Mouse (Mus musculus) thymus, postnatal 14 days (tissue): ENCODE measurements around the gene Mrpl21.
A peak's percentile ranks its signal among the peaks of the same experiment; 100 is the strongest.

Experiments
- DNase-seq: peaks from one replicate; pipeline ENCODE4 v3.0.0; 2021

The Mrpl21 gene

GRCm38 (mm10) chr19:3282572-3283467 lies at the start of gene Mrpl21, which contains the start of gene Ighmbp2:
Mrpl21 (plus strand) TSS chr19:3282901.
Ighmbp2 (minus strand) TSS chr19:3283017.
- DNase-seq, result peak; percentile 82

- DNase-seq, result no peak
These were observed 22.7 kb upstream of the Mrpl21 start for GRCm38 (mm10) chr19:3260016-3260415.

DNA sequence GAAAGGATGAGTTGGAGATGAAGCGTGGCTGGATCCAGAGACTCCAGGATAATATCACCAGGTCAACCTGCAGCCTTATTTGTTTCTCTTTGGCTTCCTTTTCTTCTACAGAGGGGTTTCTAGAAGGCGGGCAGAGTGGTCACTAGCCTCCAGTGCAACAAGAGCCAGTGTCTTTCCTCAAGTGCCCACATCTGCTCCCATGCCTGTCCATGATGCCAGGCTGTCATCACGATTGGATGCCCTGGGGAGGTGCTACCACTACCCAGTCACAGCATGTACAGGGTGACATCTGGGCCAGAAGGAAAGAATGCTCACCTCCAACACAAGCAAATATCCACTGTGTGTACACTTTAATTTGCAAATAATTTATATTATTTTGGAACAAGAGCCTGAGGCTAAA lies 22.1 kb upstream of the Mrpl21 start:
- DNase-seq, result no peak

- DNase-seq, result no peak
These were observed 21.4 kb upstream of the Mrpl21 start for GRCm38 (mm10) chr19:3261336-3261735.

DNA sequence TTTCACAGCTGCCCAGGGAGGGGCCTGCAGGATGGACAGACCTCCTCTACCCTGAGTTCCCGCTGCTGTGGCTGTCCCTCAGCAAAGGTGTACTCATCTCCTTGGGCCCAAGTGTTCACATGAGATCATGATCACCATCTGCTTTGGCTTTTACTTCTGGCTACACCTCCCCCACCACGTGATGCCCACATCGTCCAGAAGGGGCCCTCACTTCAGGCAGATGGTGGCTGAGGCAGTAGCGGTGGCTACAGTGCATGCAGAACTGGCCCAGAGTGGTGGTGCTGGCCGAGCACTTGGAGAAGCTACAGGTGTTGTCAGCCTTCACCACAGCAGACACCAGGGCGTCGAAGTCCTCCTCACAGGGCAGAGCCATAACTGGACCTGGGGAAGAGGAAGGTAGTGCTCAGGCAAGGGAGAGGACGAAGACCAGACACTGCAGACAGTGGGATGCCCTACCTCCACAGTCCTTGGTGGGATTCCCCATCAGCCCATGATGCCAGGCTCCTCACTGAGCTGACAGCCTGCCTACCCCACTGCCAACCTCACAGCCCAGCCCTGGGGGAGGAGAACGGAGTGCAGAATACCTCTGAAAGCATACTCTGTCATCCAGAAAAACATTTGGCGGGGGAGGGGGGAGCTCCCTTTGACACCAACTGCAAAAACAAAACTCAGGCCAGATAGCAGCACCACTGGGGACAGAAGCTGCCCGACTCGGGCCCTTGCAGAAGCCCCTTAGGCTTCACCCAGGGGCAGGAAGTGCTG lies 20.8 kb upstream of the Mrpl21 start:
- DNase-seq, result no peak

GRCm38 (mm10) chr19:3264348-3264747 lies 18.4 kb upstream of the Mrpl21 start:
- DNase-seq, result no peak

DNA sequence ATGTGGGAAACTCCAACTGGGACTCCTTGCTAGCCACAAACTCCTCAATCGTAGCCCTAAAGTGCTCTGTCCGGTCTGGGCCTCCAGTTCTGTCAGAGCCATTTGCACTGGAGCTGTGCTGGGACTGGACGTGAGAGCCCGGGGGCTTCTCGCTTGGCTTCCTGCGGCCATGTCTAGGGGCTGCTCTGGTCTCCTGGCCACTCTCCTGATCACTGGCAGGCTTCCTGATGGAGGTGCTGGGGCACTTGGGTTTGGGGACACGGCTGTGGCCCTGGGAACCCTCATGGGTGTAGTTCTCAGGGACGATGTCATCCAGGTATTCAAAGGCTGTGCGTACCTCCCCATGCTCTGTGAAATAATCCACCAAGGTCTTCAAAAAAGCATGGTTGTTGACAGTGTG lies 17.5 kb upstream of the Mrpl21 start:
- DNase-seq, result no peak

- DNase-seq, result no peak
These were observed 16.6 kb upstream of the Mrpl21 start for GRCm38 (mm10) chr19:3266136-3266535.

GRCm38 (mm10) chr19:3266676-3267075 lies 16.0 kb upstream of the Mrpl21 start:
- no peak for DNase-seq

DNA sequence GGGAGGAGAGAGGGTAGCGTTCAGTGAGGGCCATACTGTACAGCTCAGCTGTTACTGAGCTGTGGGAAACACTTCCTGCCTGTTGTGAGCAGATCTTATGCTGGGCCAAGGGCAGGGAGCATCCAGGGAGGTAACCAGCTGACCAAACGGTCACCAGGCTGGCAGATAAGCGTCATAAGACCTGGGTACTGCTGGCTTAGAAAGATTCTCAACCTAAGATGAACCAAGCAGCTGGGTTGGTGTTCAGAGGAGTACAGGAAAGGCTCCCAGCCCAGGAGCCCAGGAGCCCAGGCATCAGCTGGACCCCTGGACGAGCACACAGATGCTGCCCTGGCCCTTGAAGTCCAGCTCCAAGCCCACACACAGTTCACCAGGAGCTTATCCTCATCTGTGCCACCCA lies 15.4 kb upstream of the Mrpl21 start:
- DNase-seq, result no peak

- no peak for DNase-seq
These were observed 14.3 kb upstream of the Mrpl21 start for GRCm38 (mm10) chr19:3268218-3268980.

DNA sequence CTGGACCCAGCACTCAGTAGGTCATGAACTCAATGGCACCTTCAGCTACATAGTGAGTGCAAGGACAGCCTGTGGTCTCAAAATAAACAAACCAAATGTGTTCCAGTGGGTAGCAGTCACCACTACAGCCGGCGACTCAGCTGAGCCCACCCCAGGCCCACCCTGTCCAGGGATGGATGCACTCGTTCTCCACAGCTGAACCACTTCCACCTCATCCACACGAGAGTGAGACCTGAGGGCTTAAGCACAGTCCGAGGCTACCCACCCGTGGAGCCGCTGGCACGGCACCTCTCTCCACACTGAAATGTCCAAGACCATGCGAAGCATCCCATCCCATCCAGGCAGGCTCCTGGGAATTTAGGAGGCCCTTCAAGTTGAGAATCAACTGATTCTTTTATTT lies 13.4 kb upstream of the Mrpl21 start:
- DNase-seq, result no peak

DNA sequence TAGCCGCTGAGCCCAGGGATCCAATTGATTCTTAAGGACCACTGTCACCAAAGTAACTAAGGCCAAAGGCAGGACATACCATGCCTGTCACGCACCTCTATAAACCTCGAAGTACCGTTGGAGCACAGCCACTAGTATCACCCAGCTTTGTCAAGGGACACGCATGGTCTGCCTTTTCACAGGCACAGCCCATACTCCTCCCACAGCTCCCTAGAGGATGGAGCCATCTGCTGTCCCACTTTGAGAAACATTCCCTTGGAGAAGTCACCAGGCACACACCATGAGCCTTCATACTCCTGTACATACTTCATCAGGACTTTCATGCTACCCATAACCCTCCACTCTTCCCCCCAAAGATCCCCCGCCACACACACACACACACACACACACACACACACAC lies 12.9 kb upstream of the Mrpl21 start:
- no peak for DNase-seq

DNA sequence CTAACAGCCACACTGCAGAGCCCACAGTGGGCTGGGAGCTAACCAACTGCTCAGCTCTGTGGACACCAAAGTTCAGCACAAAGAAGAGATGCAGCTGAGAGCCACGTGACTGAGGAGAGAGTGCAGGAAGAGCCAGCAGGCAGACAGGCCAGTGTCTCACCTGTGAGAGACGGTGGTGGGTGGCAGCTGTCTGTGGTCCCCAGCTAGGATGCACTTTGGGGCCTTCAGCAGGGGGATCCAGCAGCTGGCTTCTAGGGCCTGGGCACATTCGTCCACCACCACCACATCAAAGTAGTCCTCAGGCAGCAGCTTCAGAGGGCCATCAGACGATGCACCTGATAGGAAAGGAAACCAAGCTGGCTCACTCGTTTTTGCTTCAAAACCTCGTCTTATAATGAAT lies 11.3 kb upstream of the Mrpl21 start:
- DNase-seq, result no peak

GRCm38 (mm10) chr19:3273331-3273730 lies 9.4 kb upstream of the Mrpl21 start:
- DNase-seq, result no peak

GRCm38 (mm10) chr19:3275744-3276365 lies 6.8 kb upstream of the Mrpl21 start:
- no peak for DNase-seq

DNA sequence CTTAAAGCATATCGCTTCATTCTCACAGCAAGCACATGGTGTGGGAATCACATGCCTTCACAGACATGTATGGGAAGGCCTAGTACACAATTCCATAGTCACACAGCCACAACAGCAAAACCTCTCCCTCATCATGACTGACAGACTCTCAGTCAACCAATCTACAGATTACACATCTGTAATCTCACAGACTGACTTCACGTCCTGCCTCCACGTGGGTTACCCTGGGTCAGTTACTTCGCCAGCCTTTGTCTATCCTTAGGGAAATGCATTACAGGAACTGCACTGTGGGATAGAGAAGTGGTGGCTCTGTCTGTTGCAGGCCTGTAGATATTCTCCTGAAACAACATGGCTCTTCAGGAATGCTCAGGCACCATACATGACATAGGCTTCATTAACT lies 815 bp upstream of the Mrpl21 start:
- DNase-seq, result no peak

- DNase-seq, result no peak
These were observed 6.3 kb downstream of the Mrpl21 start for GRCm38 (mm10) chr19:3289006-3289405.

- DNase-seq, result peak; percentile 73
These were observed 9.3 kb downstream of the Mrpl21 start for GRCm38 (mm10) chr19:3292028-3292427.

DNA sequence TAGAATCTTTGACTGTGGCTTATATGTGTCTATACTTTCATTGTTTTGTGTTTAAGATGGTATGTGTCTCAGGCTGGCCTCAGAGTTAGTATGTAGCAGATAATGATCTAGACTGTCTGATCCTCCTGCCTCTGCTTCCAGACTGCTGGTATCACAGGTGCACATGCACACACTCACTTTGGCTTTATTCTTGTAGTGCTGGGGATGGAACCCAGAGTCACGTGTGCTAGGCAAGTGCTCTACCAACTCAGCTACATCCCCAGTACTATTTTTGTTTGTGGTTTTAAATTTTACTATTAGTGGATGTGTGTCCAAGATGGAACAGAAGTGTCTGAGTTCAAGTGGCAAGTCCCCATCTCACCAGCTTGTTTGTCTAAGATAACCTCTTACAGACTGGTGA lies 10.3 kb downstream of the Mrpl21 start:
- DNase-seq, result no peak

GRCm38 (mm10) chr19:3295245-3295644 lies 12.5 kb downstream of the Mrpl21 start:
- no peak for DNase-seq

GRCm38 (mm10) chr19:3297034-3297433 lies 14.3 kb downstream of the Mrpl21 start:
- DNase-seq, result no peak

- DNase-seq, result no peak
These were observed 15.1 kb downstream of the Mrpl21 start for GRCm38 (mm10) chr19:3297775-3298174.
